Mouse (Mus musculus) heart, embryonic 16.5 days (tissue): ENCODE data around the gene Pip4k2a. TPM values are rescaled to one million over a fixed set of nuclear protein-coding genes. Genes with fewer than 3 reads are reported as not detected.
A peak's percentile ranks its signal among the peaks of the same experiment; 100 is the strongest.

ENCODE experiments used
- ATAC-seq: fragments of 200-750 bp; cut with Nextera tagmentation; replicated peaks from 2 replicates; pipeline ENCODE4 v1.8.0; 2017; ENCODE audit warnings: moderate number of reproducible peaks; ENCODE audit not compliant: insufficient read depth, low FRiP score; ENCODE audit errors: extremely low read depth
- H3K27ac ChIP-seq: fragments of 300-500 bp; sonication (generic); 2 replicates; pipeline ENCODE4 v1.5.1; 2014; ENCODE audit warnings: mild to moderate bottlenecking, low read length, control low read depth, moderate library complexity
- H3K27me3 ChIP-seq: fragments of 300-500 bp; sonication (generic); 2 replicates; pipeline ENCODE4 v1.6.1; 2014; ENCODE audit warnings: low read length, mixed read lengths; ENCODE audit not compliant: control insufficient read depth, insufficient read depth
- H3K36me3 ChIP-seq: fragments of 300-500 bp; sonication (generic); 2 replicates; pipeline ENCODE4 v1.6.1; 2014; ENCODE audit not compliant: control insufficient read depth, insufficient read depth
- H3K4me1 ChIP-seq: fragments of 300-500 bp; sonication (generic); 2 replicates; pipeline ENCODE4 v1.6.1; 2014; ENCODE audit warnings: low read length, mixed read lengths; ENCODE audit not compliant: control insufficient read depth, insufficient read depth
- H3K4me2 ChIP-seq: fragments of 300-500 bp; sonication (generic); 2 replicates; pipeline ENCODE4 v1.6.1; 2014; ENCODE audit warnings: low read depth, mild to moderate bottlenecking, control low read depth, low read length
- H3K4me3 ChIP-seq: fragments of 300-500 bp; sonication (generic); 2 replicates; pipeline ENCODE4 v1.5.1; 2014; ENCODE audit warnings: mild to moderate bottlenecking, control low read depth, low read length
- H3K9ac ChIP-seq: fragments of 300-500 bp; sonication (generic); 2 replicates; pipeline ENCODE4 v1.6.1; 2014; ENCODE audit warnings: low read length, control low read depth
- H3K9me3 ChIP-seq: fragments of 300-500 bp; sonication (generic); replicated peaks from 2 replicates; pipeline ENCODE4 v1.6.1; 2016; ENCODE audit warnings: low read length; ENCODE audit not compliant: control insufficient read depth
- WGBS: fragments of 180-500 bp; shearing (Covaris S2); extraction: QIAGEN DNeasy Blood & Tissue Kit; methylation state at CpG from one replicate; pipeline ENCODE4 v1.1.7; 2014; 5-methylcytosine and 5-hydroxymethylcytosine counted together
- polyA plus RNA-seq: library from polyadenylated mRNA; unstranded; fragments of >200 nt; fragmentation: Nextera tagmentation; extraction: Ambion mirVana; gene quantifications from 2 replicates; pipeline ENCODE4 v1.2.1, GENCODE M21; 2015

Gene Pip4k2a
- polyA plus RNA-seq, 1 experiment from 2014 or later: 10.0 TPM

DNA sequence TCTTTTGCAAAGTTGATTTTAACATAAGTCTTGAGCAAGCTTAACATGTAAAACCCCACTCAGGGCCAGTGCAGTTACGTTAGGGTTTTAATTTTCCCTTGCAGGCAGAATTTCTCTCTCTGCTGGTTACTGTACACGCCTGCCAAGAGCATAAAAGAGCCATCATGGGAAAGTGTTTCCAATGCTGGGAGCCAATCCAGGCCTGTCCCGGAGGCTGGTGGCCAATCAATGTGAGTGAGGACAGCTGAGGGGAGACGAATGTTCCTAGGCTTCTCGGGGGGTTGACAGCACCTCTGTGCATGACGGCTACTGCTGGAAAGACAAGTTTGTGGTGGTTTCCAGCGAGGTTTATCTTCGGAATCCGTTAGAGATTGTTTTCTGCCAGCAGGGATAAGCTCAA lies 175.2 kb downstream of the Pip4k2a start:
- H3K4me2 ChIP-seq: peak overlapping the region; percentile 28
- no peaks in the 10 kb centered on the region for H3K36me3 ChIP-seq
- no peak overlapping the region for H3K9ac ChIP-seq
- no peak overlapping the region for H3K27ac ChIP-seq
- H3K4me3 ChIP-seq: no peak overlapping the region
- H3K4me1 ChIP-seq: peaks cover 16% of the 10 kb centered on the region
- no peaks in the 10 kb centered on the region for H3K27me3 ChIP-seq
- peak; percentile 65 for ATAC-seq
- no peaks in the 10 kb centered on the region for H3K9me3 ChIP-seq
- 23% methylated on average over 9 of the region's 9 CpGs for WGBS

DNA sequence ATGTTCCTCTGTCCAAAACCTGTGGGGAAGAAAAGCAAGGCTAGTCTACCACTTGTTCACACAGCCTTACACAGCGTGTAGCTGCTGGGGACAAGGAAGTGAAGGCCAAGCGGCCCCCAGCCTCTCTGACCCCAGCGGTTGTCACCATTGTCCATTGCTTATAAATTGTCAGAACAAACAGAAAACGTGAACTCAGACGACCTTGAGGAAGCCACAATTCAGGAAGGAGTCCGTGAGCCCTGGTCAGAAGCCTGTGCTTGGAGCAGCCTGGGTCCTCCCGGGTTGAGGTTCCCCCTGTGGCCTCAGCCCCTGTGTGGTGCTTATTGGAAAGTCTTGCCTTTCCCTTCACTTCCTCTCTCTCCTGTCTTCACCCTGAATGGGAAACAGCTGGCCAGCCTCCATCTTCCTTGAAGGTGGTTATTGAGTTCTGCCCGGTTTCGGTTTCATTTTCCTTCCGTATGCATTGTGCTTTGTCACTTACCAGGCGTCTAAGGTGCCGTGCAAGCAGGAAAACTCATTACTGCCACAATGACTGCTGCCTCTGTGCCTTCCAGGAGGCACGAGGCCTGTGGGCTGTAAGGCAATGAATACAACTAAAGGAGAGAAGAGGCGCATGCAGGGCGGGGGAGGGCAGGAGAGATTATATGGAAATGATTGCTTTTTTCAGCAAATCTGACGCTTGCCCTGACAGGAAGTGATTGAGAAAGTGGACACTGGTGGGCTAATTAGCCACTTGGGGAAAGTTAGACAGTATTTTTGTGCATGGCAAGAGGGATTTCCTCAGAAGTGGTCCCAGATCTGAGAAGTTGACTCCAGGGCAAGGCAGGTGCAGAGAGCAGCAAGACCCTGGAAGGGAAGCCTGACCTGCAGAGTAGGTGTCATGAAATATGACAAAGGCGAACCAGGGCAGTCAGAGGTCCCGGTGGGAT lies 176.2 kb downstream of the Pip4k2a start:
- H3K36me3 ChIP-seq: no peaks in the 10 kb centered on the region

DNA sequence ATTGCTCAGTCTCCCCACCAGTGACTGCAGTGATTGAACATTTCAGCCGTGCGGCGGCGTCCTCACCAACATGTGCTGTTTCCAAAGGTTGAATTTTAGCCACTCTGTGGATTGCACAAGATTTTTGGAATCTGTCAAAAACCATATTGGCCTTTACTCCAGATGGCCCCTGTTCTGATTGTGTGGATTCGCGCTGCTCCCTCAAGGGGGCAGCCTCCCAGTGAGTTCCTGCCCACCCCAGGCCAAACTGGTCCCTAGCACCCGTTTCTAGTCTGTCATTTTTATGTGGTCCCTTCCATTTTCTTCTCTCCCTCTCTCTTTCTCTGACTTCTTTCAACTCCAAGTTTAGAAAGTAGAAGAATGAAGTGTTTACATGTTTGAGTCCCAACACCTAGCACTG lies 178.4 kb downstream of the Pip4k2a start:
- Histone ChIP-seq H3K4me2 (no peak overlapping the region), H3K9me3 (no peaks in the 10 kb centered on the region), H3K36me3 (no peaks in the 10 kb centered on the region), H3K27ac (no peak overlapping the region), H3K4me3 (no peak overlapping the region), H3K27me3 (no peaks in the 10 kb centered on the region), H3K4me1 (peaks cover 16% of the 10 kb centered on the region), H3K9ac (no peak overlapping the region)
- WGBS: 66% methylated on average over 7 of the region's 7 CpGs
- no peak for ATAC-seq

More for the DNA sequence above, 176.2 kb downstream of the Pip4k2a start:
- WGBS: 50% methylated on average over 18 of the region's 18 CpGs
- no peaks in the 10 kb centered on the region for H3K9me3 ChIP-seq
- no peaks in the 10 kb centered on the region for H3K27me3 ChIP-seq
- H3K4me2 ChIP-seq: peak overlapping the region; percentile 58
- H3K9ac ChIP-seq: peak overlapping the region; percentile 56; the same call in 1 of the 2 replicates
- peak overlapping the region; percentile 42 for H3K4me3 ChIP-seq
- H3K4me1 ChIP-seq: peaks cover 16% of the 10 kb centered on the region
- H3K27ac ChIP-seq: peak overlapping the region; percentile 63
- peak; percentile 62 for ATAC-seq

DNA sequence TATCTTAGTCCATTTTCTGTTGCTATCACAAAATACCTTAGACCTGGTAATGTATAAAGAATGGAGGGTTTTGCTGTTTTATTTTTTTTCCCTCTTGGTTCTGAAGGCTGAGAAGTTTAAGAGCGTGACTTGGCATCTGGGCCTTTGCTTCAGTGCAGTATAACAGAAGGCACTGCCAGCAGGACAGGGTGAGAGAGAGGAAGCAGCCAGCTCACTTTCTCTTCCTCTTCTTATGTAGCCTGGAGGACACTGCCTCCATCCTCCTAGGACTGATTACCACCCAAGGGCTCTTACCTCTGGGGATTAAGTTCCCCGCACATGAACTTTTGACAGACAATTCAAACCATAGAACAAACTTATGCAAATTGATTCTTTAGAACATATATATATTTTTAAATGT lies 181.9 kb downstream of the Pip4k2a start:
- Histone ChIP-seq H3K27ac (no peak overlapping the region), H3K36me3 (no peaks in the 10 kb centered on the region), H3K4me2 (no peak overlapping the region), H3K4me1 (no peaks in the 10 kb centered on the region), H3K27me3 (no peaks in the 10 kb centered on the region), H3K9me3 (no peaks in the 10 kb centered on the region), H3K4me3 (no peak overlapping the region), H3K9ac (no peak overlapping the region)
- no peak for ATAC-seq
- WGBS: 80% methylated on average over 2 of the region's 2 CpGs

DNA sequence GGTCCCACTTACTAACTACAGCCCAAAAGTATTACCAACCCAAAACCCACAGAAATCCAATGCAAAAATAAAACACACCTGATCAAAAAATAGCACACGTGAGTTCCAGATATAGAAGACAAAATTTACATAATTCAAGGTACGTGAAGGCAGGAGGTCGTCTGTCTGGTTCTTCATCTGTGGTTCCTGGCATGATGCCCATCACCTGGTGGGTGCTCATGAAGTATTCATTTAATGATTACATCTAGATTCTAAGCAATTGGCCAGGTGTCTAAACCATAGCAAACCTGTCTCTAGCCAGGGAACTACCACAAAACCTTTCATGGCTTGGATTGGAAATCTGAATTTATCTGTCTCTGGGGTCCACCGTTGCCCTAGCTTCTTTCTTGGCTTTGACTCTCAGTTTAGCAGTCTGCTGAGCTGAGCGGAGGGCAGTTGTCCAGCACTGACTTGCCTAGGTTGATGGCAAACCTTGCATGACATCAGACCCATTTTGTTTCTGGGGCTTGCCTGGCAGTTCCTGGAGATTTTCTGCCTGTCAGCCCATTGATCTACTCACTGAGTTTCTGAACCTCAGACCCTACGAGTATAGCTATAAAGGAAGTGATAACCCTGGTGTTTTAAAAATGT lies 182.5 kb downstream of the Pip4k2a start:
- Histone ChIP-seq H3K36me3 (no peaks in the 10 kb centered on the region), H3K27me3 (no peaks in the 10 kb centered on the region), H3K27ac (no peak overlapping the region), H3K9me3 (no peaks in the 10 kb centered on the region), H3K4me3 (no peak overlapping the region), H3K4me2 (no peak overlapping the region), H3K9ac (no peak overlapping the region), H3K4me1 (no peaks in the 10 kb centered on the region)
- WGBS: 78% methylated on average over 6 of the region's 6 CpGs
- no peak for ATAC-seq

DNA sequence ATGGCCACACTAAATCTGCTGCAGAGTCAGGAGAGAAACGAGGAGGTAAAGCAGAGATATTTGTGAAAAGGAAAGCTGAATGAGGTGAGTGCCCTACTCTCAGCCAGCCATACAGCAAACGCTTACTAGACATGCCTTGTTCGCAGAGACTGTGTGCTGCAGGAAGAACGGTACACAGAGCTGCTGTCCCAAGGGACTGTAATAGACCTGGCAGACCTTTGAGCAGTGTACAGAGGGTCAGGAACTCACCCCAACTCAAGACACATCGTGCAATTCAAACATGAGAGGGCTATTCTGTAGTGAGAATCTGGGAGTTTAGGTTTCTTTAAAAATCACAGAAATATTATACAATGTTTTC lies 183.5 kb downstream of the Pip4k2a start:
- Histone ChIP-seq H3K27me3 (no peaks in the 10 kb centered on the region), H3K36me3 (no peaks in the 10 kb centered on the region), H3K4me1 (no peaks in the 10 kb centered on the region), H3K9ac (no peak overlapping the region), H3K9me3 (no peaks in the 10 kb centered on the region), H3K27ac (no peak overlapping the region), H3K4me3 (no peak overlapping the region), H3K4me2 (no peak overlapping the region)
- ATAC-seq: no peak
- WGBS: 43% methylated on average over 5 of the region's 5 CpGs

DNA sequence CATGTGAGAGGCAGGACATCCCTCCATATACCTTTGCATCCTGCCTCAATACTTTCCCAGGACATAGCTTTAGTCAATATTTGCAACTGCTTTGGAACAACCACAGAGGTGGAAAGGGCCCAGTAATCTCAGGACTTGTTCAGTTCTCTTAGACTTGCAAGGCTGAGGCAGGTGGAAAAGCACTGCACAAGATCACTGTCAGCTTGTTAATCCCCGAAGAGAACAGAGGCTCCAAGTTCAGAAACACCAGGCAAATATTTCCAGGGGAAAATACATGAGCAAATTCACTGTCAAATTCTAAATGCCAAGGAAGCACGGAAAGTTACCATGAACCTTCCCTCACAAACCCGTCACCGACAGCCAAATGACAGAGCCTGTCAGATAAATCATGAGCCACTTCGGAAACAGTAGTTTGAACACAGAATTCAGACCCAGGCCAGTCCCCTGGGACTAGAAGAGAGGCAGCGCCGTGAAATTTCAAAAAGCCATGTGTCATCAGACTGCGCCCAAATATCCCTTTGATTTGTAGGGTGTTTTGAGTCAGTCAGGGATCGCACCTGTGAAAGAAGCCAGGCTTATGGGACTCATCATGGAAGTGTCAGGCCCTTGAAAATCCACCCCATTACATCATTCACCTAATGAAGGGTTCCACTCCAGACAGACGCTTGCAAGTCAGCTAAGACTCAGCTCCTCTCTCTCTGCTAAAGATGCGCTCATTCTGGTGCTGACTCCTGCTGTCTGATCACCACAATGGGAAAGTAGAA lies 184.1 kb downstream of the Pip4k2a start:
- no peak overlapping the region for H3K27ac ChIP-seq
- WGBS: 40% methylated on average over 11 of the region's 11 CpGs
- H3K36me3 ChIP-seq: no peaks in the 10 kb centered on the region
- no peak overlapping the region for H3K9ac ChIP-seq
- no peaks in the 10 kb centered on the region for H3K4me1 ChIP-seq
- H3K27me3 ChIP-seq: no peaks in the 10 kb centered on the region
- ATAC-seq: no peak
- no peak overlapping the region for H3K4me2 ChIP-seq
- H3K9me3 ChIP-seq: no peaks in the 10 kb centered on the region
- H3K4me3 ChIP-seq: no peak overlapping the region

DNA sequence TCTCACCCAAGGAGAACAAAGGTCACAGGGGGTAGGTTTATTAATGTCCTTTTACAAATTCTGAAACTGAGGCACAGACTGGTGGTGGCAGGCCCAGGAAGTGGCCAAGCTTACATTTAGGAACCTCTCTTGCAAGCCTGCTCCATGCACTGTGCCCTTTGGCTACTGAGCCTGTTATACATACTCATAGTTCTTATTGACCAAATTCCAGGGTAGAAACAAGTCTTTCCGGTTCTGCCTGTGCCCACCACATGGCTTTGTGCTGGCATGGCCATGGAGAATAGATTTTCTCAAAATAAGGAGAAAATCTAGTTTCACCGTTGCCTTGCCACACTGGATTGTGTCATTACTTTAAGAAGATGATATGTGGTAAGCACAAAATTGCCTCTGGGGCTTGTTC lies 190.0 kb downstream of the Pip4k2a start:
- Histone ChIP-seq H3K27me3 (0 out of 2 replicates have a peak, but pooled peaks cover 1% of the 10 kb centered on the region), H3K4me1 (no peaks in the 10 kb centered on the region), H3K4me2 (no peak overlapping the region), H3K9me3 (no peaks in the 10 kb centered on the region), H3K9ac (no peak overlapping the region), H3K36me3 (no peaks in the 10 kb centered on the region), H3K27ac (no peak overlapping the region), H3K4me3 (no peak overlapping the region)
- no peak for ATAC-seq
- WGBS: 71% methylated on average over 2 of the region's 2 CpGs
